In genomic region chr3:55818082-55818481, GRCm38 (mm10) we compare ENCODE assay signal across 27 mouse cellular contexts. TPM values are rescaled to one million over a fixed set of nuclear protein-coding genes. Genes with fewer than 3 reads are reported as not detected.
DNase-seq lines count a peak whose midpoint lies in the region; ATAC-seq and TF ChIP-seq lines count a peak whose summit lies in the region.
"Had no signal": no experiment of that assay in that cellular context is flagged by ENCODE, and none has a peak within 500 bp of the region (broad histone marks: within the 10 kb centered on the region; RNA-seq: fewer than 3 reads in every experiment).

No protein-coding gene starts in this region.

- WGBS in lung, embryonic 14.5 days, result 31% methylated on average over 2 of the region's 2 CpGs
- 68% methylated on average over 2 of the region's 2 CpGs for WGBS in lung, adult 2 months
- 92% methylated on average over 2 of the region's 2 CpGs for WGBS in embryonic facial prominence, embryonic 10.5 days
- WGBS in embryonic facial prominence, embryonic 13.5 days, result 87% methylated on average over 2 of the region's 2 CpGs

- no peaks in the 10 kb centered on the region for H3K36me3 ChIP-seq in lung, embryonic 14.5 days (ENCODE audit: insufficient read depth)
- no peaks in the 10 kb centered on the region; the same call in 1 of the 2 replicates for H3K36me3 ChIP-seq in embryonic facial prominence, embryonic 10.5 days (replicated peaks)
- no peaks in the 10 kb centered on the region for H3K36me3 ChIP-seq in embryonic facial prominence, embryonic 13.5 days
- H3K36me3 ChIP-seq: forebrain, embryonic 10.5 days; G1E; heart, embryonic 10.5 days had no signal

- H3K9me3 ChIP-seq in lung, embryonic 14.5 days (ENCODE audit: low read depth, low read length), result no peaks in the 10 kb centered on the region
- no peaks in the 10 kb centered on the region for H3K9me3 ChIP-seq in embryonic facial prominence, embryonic 10.5 days
- no peaks in the 10 kb centered on the region; the same call in 1 of the 2 replicates for H3K9me3 ChIP-seq in embryonic facial prominence, embryonic 13.5 days
- H3K9me3 ChIP-seq: forebrain, embryonic 10.5 days; forebrain, embryonic 13.5 days; heart, embryonic 10.5 days had no signal

- no peak overlapping the region for H3K9ac ChIP-seq in lung, embryonic 14.5 days
- no peak overlapping the region for H3K9ac ChIP-seq in embryonic facial prominence, embryonic 13.5 days
- H3K9ac ChIP-seq: forebrain, embryonic 13.5 days; heart, embryonic 13.5 days; hindbrain, embryonic 14.5 days had no signal

- H3K27ac ChIP-seq in lung, embryonic 14.5 days (ENCODE audit: low read depth), result no peak overlapping the region
- H3K27ac ChIP-seq in embryonic facial prominence, embryonic 10.5 days (replicated peaks), result peak overlapping the region; percentile 72; the same call in 1 of the 2 replicates
- H3K27ac ChIP-seq in embryonic facial prominence, embryonic 13.5 days, result 0 out of 2 replicates have a peak overlapping the region, but pooled peaks have one; percentile 7
- H3K27ac ChIP-seq: forebrain, embryonic 10.5 days; forebrain, embryonic 13.5 days; heart, adult 2 months; heart, embryonic 10.5 days; heart, embryonic 13.5 days; hindbrain, embryonic 14.5 days; hindbrain, postnatal 0 days had no signal

- no peak overlapping the region for H3K4me3 ChIP-seq in lung, embryonic 14.5 days (ENCODE audit: low read depth, low read length)
- H3K4me3 ChIP-seq in lung, adult 2 months (replicated peaks; ENCODE audit: extremely low read depth, low read depth, low read length), result no peak overlapping the region
- no peak overlapping the region for H3K4me3 ChIP-seq in embryonic facial prominence, embryonic 10.5 days
- no peak overlapping the region for H3K4me3 ChIP-seq in embryonic facial prominence, embryonic 13.5 days
- H3K4me3 ChIP-seq: forebrain, embryonic 10.5 days; forebrain, embryonic 13.5 days; heart, adult 2 months; heart, embryonic 10.5 days; heart, embryonic 13.5 days had no signal

- DNase-seq in lung, embryonic 14.5 days, result no peak
- DNase-seq in lung, adult 2 months, result no peak
- no peak for DNase-seq in embryonic facial prominence, embryonic 10.5 days (ENCODE audit: low spot score)
- no peak for DNase-seq in cerebellum, adult 9-10 months
- no peak for DNase-seq in cerebellum, postnatal 36 days
- DNase-seq: adrenal gland, postnatal 10 days; adrenal gland, postnatal 36 days; B cell, adult 2 months; cerebellum, adult 18-20 months; cerebellum, adult 9-11 months; gastrocnemius, postnatal 10 days; gastrocnemius, postnatal 36 days; heart, adult 2 months; heart, postnatal 14 days; heart, postnatal 4 days had no signal

- H3K4me2 ChIP-seq in lung, embryonic 14.5 days, result no peak overlapping the region
- no peak overlapping the region for H3K4me2 ChIP-seq in embryonic facial prominence, embryonic 13.5 days
- H3K4me2 ChIP-seq: forebrain, embryonic 13.5 days; heart, embryonic 13.5 days; hindbrain, embryonic 14.5 days had no signal

- peak; percentile 21; the same call in 1 of the 2 replicates for ATAC-seq in lung, embryonic 14.5 days (ENCODE audit: insufficient read depth)
- ATAC-seq in embryonic facial prominence, embryonic 13.5 days (ENCODE audit: insufficient number of reproducible peaks, insufficient read depth, low FRiP score, low TSS enrichment, low read depth), result no peak
- ATAC-seq: forebrain, embryonic 13.5 days; forebrain, embryonic 16.5 days; hindbrain, postnatal 0 days; inflammation-experienced regulatory T-cells, adult 6 months; Patski had no signal

- H3K4me1 ChIP-seq in lung, embryonic 14.5 days (ENCODE audit: insufficient read depth), result 0 out of 2 replicates have a peak, but pooled peaks cover 3% of the 10 kb centered on the region
- H3K4me1 ChIP-seq in lung, adult 2 months (ENCODE audit: control insufficient read depth, insufficient read depth, low read length), result peaks cover 3% of the 10 kb centered on the region
- H3K4me1 ChIP-seq in embryonic facial prominence, embryonic 10.5 days, result peaks cover 36% of the 10 kb centered on the region
- peaks cover 24% of the 10 kb centered on the region for H3K4me1 ChIP-seq in embryonic facial prominence, embryonic 13.5 days
- H3K4me1 ChIP-seq: forebrain, embryonic 10.5 days; forebrain, embryonic 13.5 days had no signal

- H3K27me3 ChIP-seq in lung, embryonic 14.5 days (ENCODE audit: insufficient read depth, low read length), result no peaks in the 10 kb centered on the region
- no peaks in the 10 kb centered on the region for H3K27me3 ChIP-seq in embryonic facial prominence, embryonic 10.5 days (replicated peaks; ENCODE audit: low read depth, poor library complexity, severe bottlenecking)
- H3K27me3 ChIP-seq in embryonic facial prominence, embryonic 13.5 days, result no peaks in the 10 kb centered on the region
- H3K27me3 ChIP-seq: CH12.LX; forebrain, embryonic 13.5 days; heart, embryonic 13.5 days; Patski had no signal

- TF ChIP-seq POLR2A in lung, adult 2 months (IDR thresholded peaks at IDR 0.05; ENCODE audit: borderline replicate concordance, extremely low read depth, low read depth, low read length), result no peak

- TF ChIP-seq CTCF in lung, embryonic 14.5 days (IDR thresholded peaks at IDR 0.05; ENCODE audit: low read depth), result no peak
- TF ChIP-seq CTCF in lung, adult 2 months (IDR thresholded peaks at IDR 0.05; ENCODE audit: insufficient read depth, low read length), result no peak

RNA-seq across cellular contexts. Expression of gene Mab21l1, which starts 35.8 kb away (rescaled TPM):
- polyA plus RNA-seq in lung, embryonic 14.5 days (2014; fragmentation: Nextera tagmentation; extraction: Ambion mirVana), result 0.78 and 1.1 TPM in 2 replicates
- polyA plus RNA-seq in lung, adult 2 months (2012; rRNA removed), result 0.04 TPM in 1 of 2 replicates, not detected in the other
- polyA plus RNA-seq in embryonic facial prominence, embryonic 10.5 days (2016; fragmentation: Nextera tagmentation; extraction: Ambion mirVana), result 55.1 and 62.6 TPM in 2 replicates
- 48.6 and 54.5 TPM in 2 replicates for polyA plus RNA-seq in embryonic facial prominence, embryonic 13.5 days (2015; fragmentation: Nextera tagmentation; extraction: Ambion mirVana)
- polyA plus RNA-seq: G1E; inflammation-experienced regulatory T-cells, adult 6 months had no signal

Comparison
In these comparisons a context has a peak if more than half of its experiments do, and no peak if none do; other contexts are left out.
1. RNA of gene Mab21l1, which starts 35.8 kb away (polyA plus RNA-seq): 55.1 to 62.6 TPM in embryonic facial prominence, embryonic 10.5 days and 48.6 to 54.5 TPM in embryonic facial prominence, embryonic 13.5 days; 0.78 to 1.1 TPM in lung, embryonic 14.5 days and 0.04 TPM in lung, adult 2 months; every median in the first group is over 10 times any median in the second.